ENCODE assay signal across 8 mouse cellular contexts in genomic region chr3:109026462-109026990, GRCm38 (mm10). TPM values are rescaled to one million over a fixed set of nuclear protein-coding genes. Genes with fewer than 3 reads are reported as not detected.
DNase-seq lines count a peak whose midpoint lies in the region; ATAC-seq lines count a peak whose summit lies in the region.

No protein-coding gene starts in this region.

- no peaks in the 10 kb centered on the region for H3K9me3 ChIP-seq in forebrain, embryonic 12.5 days
- no peaks in the 10 kb centered on the region for H3K9me3 ChIP-seq in intestine, embryonic 14.5 days (ENCODE audit: control insufficient read depth, low read length)

- peak; percentile 43 for DNase-seq in gastrocnemius, adult 18-20 months (ENCODE audit: low spot score)
- DNase-seq in gastrocnemius, postnatal 25 days = no peak
- peak; percentile 71 for DNase-seq in adipocyte (ENCODE audit: low spot score)
- DNase-seq in intestine, embryonic 14.5 days (ENCODE audit: low spot score) = no peak
- DNase-seq in lung, postnatal 10 days = peak; percentile 48
- no peak for DNase-seq in ovary, postnatal 10 days (ENCODE audit: low spot score)
- DNase-seq in left cerebral cortex, postnatal 36 days (ENCODE audit: low spot score in 2 of 2) = no peak

- H3K4me2 ChIP-seq in forebrain, embryonic 12.5 days = peak overlapping the region; percentile 72
- H3K4me2 ChIP-seq in intestine, embryonic 14.5 days (ENCODE audit: low read length) = peak overlapping the region; percentile 69

- 0 out of 2 replicates have a peak, but pooled peaks cover 6% of the 10 kb centered on the region for H3K27me3 ChIP-seq in forebrain, embryonic 12.5 days
- no peaks in the 10 kb centered on the region for H3K27me3 ChIP-seq in intestine, embryonic 14.5 days (replicated peaks; ENCODE audit: control insufficient read depth, insufficient read depth, low read length)

- H3K36me3 ChIP-seq in forebrain, embryonic 12.5 days (replicated peaks) = no peaks in the 10 kb centered on the region
- no peaks in the 10 kb centered on the region for H3K36me3 ChIP-seq in intestine, embryonic 14.5 days (ENCODE audit: control insufficient read depth, insufficient read depth, low read length)

- H3K4me1 ChIP-seq in forebrain, embryonic 12.5 days = peaks cover 36% of the 10 kb centered on the region
- H3K4me1 ChIP-seq in intestine, embryonic 14.5 days (replicated peaks; ENCODE audit: control insufficient read depth, insufficient read depth, low read length) = peaks cover 21% of the 10 kb centered on the region

- no peak overlapping the region for H3K27ac ChIP-seq in forebrain, embryonic 12.5 days
- H3K27ac ChIP-seq in intestine, embryonic 14.5 days (ENCODE audit: low read depth) = peak overlapping the region; percentile 84

- no peak for ATAC-seq in forebrain, embryonic 12.5 days (ENCODE audit: low FRiP score)
- ATAC-seq in intestine, embryonic 14.5 days (replicated peaks; ENCODE audit: low FRiP score, low TSS enrichment, low read depth) = peak; percentile 13; the same call in 1 of the 2 replicates

- H3K9ac ChIP-seq in forebrain, embryonic 12.5 days = peak overlapping the region; percentile 83
- peak overlapping the region; percentile 85 for H3K9ac ChIP-seq in intestine, embryonic 14.5 days (ENCODE audit: low read length)

- peak overlapping the region; percentile 67 for H3K4me3 ChIP-seq in forebrain, embryonic 12.5 days (replicated peaks)
- peak overlapping the region; percentile 79 for H3K4me3 ChIP-seq in intestine, embryonic 14.5 days (ENCODE audit: low read depth, low read length)

- intact Hi-C loops in left cerebral cortex, postnatal 36 days (cut with DNase I) = loop anchor here (2.0 to 5.0 kb wide), 3 partner anchors 36 to 466 kb away; no protein-coding TSS in a partner anchor

- WGBS in forebrain, embryonic 12.5 days = 10% methylated on average over 15 of the region's 15 CpGs
- 6% methylated on average over 15 of the region's 15 CpGs for WGBS in intestine, embryonic 14.5 days

RNA-seq across cellular contexts. Expression of gene Fam102b, which starts 0.9 kb away (rescaled TPM):
- total RNA-seq in gastrocnemius, adult 18-20 months (2021) = 1 to 10 TPM; 5.2 to 6.1 TPM
- total RNA-seq in gastrocnemius, postnatal 25 days (2021) = 1 to 10 TPM; 6.3 to 7.4 TPM
- 5.5 and 8.9 TPM in 2 replicates for polyA plus RNA-seq in forebrain, embryonic 12.5 days (2016; fragmentation: Nextera tagmentation; extraction: Ambion mirVana)
- polyA plus RNA-seq in intestine, embryonic 14.5 days (2014; fragmentation: Nextera tagmentation; extraction: Ambion mirVana) = 10.3 and 11.8 TPM in 2 replicates
- 10 to 100 TPM; 33.3 to 36.6 TPM for total RNA-seq in left cerebral cortex, postnatal 36 days (2021)

RNA-seq across cellular contexts. Expression of gene Slc25a54, which starts 53.7 kb away (rescaled TPM):
- total RNA-seq in gastrocnemius, adult 18-20 months (2021) = not detected
- total RNA-seq in gastrocnemius, postnatal 25 days (2021) = not detected
- 0.11 TPM in 1 of 2 replicates, not detected in the other for polyA plus RNA-seq in forebrain, embryonic 12.5 days (2016; fragmentation: Nextera tagmentation; extraction: Ambion mirVana)
- not detected in 2 replicates for polyA plus RNA-seq in intestine, embryonic 14.5 days (2014; fragmentation: Nextera tagmentation; extraction: Ambion mirVana)
- not detected for total RNA-seq in left cerebral cortex, postnatal 36 days (2021)

Comparison
In these comparisons a context has a peak if more than half of its experiments do, and no peak if none do; other contexts are left out.
1. DNase-seq: peak in gastrocnemius, adult 18-20 months (single experiment), adipocyte (single experiment) and lung, postnatal 10 days (single experiment); none in gastrocnemius, postnatal 25 days (single experiment), intestine, embryonic 14.5 days (single experiment), ovary, postnatal 10 days (single experiment) and left cerebral cortex, postnatal 36 days (0 of 2).
2. RNA of gene Fam102b, which starts 0.9 kb away (total RNA-seq): 33.3 to 36.6 TPM in left cerebral cortex, postnatal 36 days; 6.3 to 7.4 TPM in gastrocnemius, postnatal 25 days and 5.2 to 6.1 TPM in gastrocnemius, adult 18-20 months; every median in the first group is over 4 times any median in the second.